Mouse (Mus musculus) embryonic facial prominence, embryonic 12.5 days (tissue): ENCODE measurements at regions not wholly inside any gene's neighbourhood (a gene's known extent, or its start where the extent isn't known, plus 50 kb on each side); places are given as distances from the start of the nearest gene placed in this dataset.

Experiments
- ATAC-seq: fragments of 200-750 bp; cut with Nextera tagmentation; 2 replicates; pipeline ENCODE4 v1.8.0; 2017; ENCODE audit not compliant: insufficient number of reproducible peaks, insufficient read depth, low FRiP score, low TSS enrichment
- H3K27ac ChIP-seq: fragments of 300-500 bp; sonication (generic); 2 replicates; pipeline ENCODE4 v1.5.1; 2016; ENCODE audit warnings: mild to moderate bottlenecking
- H3K27me3 ChIP-seq: fragments of 300-500 bp; sonication (generic); 2 replicates; pipeline ENCODE4 v1.6.1; 2016; ENCODE audit warnings: mild to moderate bottlenecking, moderate library complexity
- H3K36me3 ChIP-seq: fragments of 300-500 bp; sonication (generic); 2 replicates; pipeline ENCODE4 v1.6.1; 2016; ENCODE audit warnings: mild to moderate bottlenecking
- H3K4me1 ChIP-seq: fragments of 300-500 bp; sonication (generic); 2 replicates; pipeline ENCODE4 v1.6.1; 2016
- H3K4me2 ChIP-seq: fragments of 300-500 bp; sonication (generic); replicated peaks from 2 replicates; pipeline ENCODE4 v1.6.1; 2016; ENCODE audit warnings: mild to moderate bottlenecking, moderate library complexity
- H3K4me3 ChIP-seq: fragments of 300-500 bp; sonication (generic); 2 replicates; pipeline ENCODE4 v1.5.1; 2016; ENCODE audit warnings: mild to moderate bottlenecking
- H3K9ac ChIP-seq: fragments of 300-500 bp; sonication (generic); 2 replicates; pipeline ENCODE4 v1.6.1; 2016; ENCODE audit warnings: mild to moderate bottlenecking, moderate library complexity
- H3K9me3 ChIP-seq: fragments of 300-500 bp; sonication (generic); 2 replicates; pipeline ENCODE4 v1.6.1; 2016; ENCODE audit warnings: mild to moderate bottlenecking, moderate library complexity
- WGBS: fragments of 180-500 bp; shearing (Covaris S2); methylation state at CpG from one replicate; pipeline ENCODE4 v1.1.7; 2016; 5-methylcytosine and 5-hydroxymethylcytosine counted together

- Histone ChIP-seq H3K9ac (no peak overlapping the region), H3K4me3 (no peak overlapping the region), H3K4me2 (no peak overlapping the region), H3K36me3 (no peaks in the 10 kb centered on the region), H3K9me3 (0 out of 2 replicates have a peak, but pooled peaks cover 3% of the 10 kb centered on the region), H3K27ac (no peak overlapping the region), H3K4me1 (no peaks in the 10 kb centered on the region), H3K27me3 (peaks cover 6% of the 10 kb centered on the region; the same call in 1 of the 2 replicates)
- 68% methylated on average over 9 of the region's 9 CpGs for WGBS
- ATAC-seq: no peak
Observed at GRCm38 (mm10) chr5:119776106-119776887, 56.2 kb upstream of the Tbx5 start.

DNA sequence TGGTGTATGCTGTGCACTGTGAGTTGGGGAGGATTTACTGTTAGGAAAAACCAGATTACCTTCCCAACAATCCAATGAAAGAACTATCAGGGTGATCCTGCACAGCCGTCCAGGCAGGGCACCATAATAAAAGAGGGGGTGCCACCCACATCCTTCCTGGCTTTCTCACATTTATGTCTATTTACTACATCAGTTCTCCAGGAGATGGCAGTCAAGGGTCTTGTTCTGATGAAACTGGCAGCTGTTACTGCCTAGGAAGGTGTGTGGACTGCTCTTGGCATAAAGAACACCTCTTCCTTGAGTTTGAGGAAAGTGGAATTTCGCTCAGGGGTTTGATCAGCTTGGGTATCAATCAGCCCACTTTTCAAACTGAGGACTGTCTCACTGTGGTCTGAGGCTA, 54.6 kb upstream of the Tbx5 start:
- WGBS: 19% methylated on average over 2 of the region's 2 CpGs
- Histone ChIP-seq H3K27me3 (peaks cover 6% of the 10 kb centered on the region; the same call in 1 of the 2 replicates), H3K4me2 (no peak overlapping the region), H3K4me3 (no peak overlapping the region), H3K9me3 (0 out of 2 replicates have a peak, but pooled peaks cover 3% of the 10 kb centered on the region), H3K27ac (no peak overlapping the region), H3K4me1 (no peaks in the 10 kb centered on the region), H3K36me3 (no peaks in the 10 kb centered on the region), H3K9ac (no peak overlapping the region)
- no peak for ATAC-seq

- Histone ChIP-seq H3K27me3 (peaks cover 5% of the 10 kb centered on the region; the same call in 1 of the 2 replicates), H3K4me3 (no peak overlapping the region), H3K4me2 (no peak overlapping the region), H3K9ac (no peak overlapping the region), H3K4me1 (no peaks in the 10 kb centered on the region), H3K27ac (no peak overlapping the region), H3K36me3 (no peaks in the 10 kb centered on the region), H3K9me3 (no peaks in the 10 kb centered on the region)
- no peak for ATAC-seq
- 63% methylated on average over 5 of the region's 5 CpGs for WGBS
Observed at GRCm38 (mm10) chr5:119781375-119781774, 51.1 kb upstream of the Tbx5 start.
